Mouse (Mus musculus) ovary, adult 18-20 months (tissue): ENCODE data around the gene Hist1h2br.
"Not testable (repeated sequence)": the region's sequence is repeated elsewhere in the genome, so short reads cannot be mapped to it uniquely, and the experiment has no call there.

Source experiments
- DNase-seq: peaks from one replicate; pipeline ENCODE4 v3.0.0; 2022; ENCODE audit warnings: low spot score, mixed read lengths

Gene Hist1h2br

DNA sequence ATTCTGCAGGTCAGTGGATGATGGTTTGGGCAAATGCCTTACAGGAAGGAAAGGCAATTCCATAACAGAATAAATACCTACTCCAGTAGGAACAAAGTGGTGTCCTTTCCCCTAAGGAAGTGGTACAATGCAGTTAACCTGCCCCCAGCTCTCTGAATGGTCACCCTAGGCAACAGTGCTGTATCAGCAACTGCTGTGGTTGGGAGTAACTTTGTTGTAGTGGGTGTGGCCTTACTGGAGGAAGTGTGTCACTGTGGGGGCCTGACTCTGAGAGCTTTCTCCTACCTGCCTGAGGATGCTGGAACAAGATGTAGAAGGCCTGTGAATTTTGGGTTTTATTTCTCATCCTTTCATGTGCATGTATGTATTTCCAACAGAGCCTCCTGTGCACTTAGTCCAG, 12.8 kb downstream of the Hist1h2br start:
- not testable (repeated sequence) for DNase-seq

- DNase-seq = no peak
Measured at GRCm38 (mm10) chr13:21847883-21848282, 14.3 kb downstream of the Hist1h2br start.

- DNase-seq = not testable (repeated sequence)
Measured at GRCm38 (mm10) chr13:21850696-21851095, 17.2 kb downstream of the Hist1h2br start.

DNA sequence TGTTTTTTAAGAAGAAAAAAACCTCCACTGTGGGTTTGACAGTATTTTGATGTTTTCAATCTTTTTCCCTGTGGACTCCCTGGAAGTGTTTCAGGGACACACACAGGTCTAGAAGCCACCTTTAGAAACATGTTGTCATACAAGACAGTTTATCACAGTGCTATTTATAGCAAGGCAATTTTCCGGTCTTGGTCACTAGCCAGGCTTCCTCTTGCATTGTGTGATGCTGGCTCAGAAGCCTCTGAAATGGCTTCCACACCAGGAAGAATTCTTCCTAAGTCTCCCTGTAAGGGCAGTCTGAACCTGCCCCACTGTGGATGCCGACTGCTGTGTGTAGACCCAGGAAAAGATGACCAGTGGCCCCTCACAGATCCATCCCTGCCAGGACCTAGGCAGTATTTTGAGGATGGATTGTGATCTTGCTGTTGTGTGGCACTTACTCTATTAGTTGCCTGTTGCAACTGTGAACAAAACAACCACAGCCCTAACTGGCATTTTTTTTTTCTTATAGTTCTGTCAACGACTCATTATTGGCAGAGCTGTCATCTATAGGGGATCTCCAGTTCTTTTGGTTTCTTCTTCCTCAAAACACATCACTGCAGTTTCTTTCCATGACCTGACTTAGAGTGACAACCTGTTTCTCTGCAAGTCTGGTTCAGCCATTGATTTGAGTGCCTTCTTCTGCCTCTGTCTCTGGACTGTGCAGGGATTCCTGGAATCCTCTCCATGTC, 18.8 kb downstream of the Hist1h2br start:
- peak; percentile 7 for DNase-seq

DNA sequence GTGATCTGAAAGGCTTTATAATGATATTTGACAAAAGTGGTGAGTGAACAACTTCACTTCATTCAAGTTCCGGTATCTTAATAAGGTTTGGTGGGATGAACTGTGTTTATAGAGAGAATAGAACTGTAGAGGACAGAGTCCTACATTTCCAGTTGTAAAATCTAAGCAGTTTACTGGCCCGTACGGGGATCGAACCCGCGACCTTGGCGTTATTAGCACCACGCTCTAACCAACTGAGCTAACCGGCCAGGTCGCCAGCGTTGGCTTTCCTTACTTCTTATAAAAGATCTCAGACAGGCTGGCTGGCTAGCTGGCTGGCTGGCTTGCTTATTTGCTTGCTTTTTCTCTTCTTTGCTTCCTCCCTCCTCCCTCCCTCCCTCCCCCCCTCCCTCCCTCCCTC, 21.6 kb downstream of the Hist1h2br start:
- DNase-seq = peak; percentile 54

DNA sequence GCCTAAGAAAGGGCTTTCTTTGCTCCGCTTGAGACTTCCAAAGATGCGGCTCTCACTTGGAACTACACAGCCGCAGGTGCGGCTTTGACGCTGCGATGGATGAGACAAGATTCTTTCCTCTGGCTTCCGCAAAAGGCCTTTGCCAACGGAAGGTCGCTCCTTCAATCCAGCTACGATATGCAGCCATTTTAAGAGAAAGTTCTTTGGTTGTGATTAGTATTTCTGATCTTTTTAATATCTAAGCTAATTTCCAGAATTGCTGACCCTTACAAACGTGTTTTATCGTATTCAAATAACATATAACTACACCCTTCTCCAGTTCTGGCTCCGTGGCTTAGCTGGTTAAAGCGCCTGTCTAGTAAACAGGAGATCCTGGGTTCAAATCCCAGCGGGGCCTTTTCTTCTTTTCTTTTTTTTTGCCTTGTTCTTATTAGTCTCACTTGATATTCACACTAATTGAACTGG, 22.2 kb downstream of the Hist1h2br start:
- DNase-seq = no peak

DNA sequence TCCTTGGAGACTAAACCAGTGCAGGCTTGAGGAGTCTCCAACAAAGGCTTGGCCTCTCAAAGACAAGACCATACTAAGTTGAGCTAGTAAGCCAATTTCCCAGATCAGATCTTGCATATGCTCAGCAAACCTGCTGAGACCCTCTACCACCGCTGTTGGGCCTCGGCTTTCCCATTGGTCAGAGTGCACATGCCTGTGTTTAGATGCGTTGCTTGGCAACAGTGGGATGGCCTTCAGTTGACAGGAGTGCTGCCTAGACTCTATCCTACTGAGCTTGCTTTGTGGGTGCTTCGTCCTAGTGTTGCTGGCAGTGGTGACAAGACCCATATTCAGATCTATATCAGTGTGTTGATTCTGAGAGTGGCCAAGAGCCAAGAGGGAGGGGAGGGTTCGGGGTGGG, 28.1 kb downstream of the Hist1h2br start:
- DNase-seq = no peak

- not testable (repeated sequence) for DNase-seq
Measured at GRCm38 (mm10) chr13:21865503-21865902, 32.0 kb downstream of the Hist1h2br start.

DNA sequence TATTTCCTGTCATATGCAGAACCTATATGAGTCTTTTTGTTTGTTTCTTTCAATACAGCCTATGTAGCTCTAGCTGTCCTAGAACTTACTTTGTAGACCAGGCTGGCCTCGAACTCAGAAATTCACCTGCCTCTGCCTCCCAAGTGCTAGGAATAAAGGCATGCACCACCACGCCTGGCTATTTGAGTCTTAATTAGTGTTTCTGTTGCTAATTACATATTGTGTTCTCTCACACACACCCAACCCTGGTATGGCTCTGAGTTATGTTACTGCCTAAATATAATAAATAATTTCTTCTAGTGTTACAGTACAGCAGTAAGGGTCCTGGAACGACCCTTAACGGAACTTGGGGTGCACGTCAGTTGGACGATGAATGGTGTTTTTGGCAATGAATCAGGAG, 47.2 kb downstream of the Hist1h2br start:
- no peak for DNase-seq

GRCm38 (mm10) chr13:21881878-21882669, 48.5 kb downstream of the Hist1h2br start:
- no peak for DNase-seq

DNA sequence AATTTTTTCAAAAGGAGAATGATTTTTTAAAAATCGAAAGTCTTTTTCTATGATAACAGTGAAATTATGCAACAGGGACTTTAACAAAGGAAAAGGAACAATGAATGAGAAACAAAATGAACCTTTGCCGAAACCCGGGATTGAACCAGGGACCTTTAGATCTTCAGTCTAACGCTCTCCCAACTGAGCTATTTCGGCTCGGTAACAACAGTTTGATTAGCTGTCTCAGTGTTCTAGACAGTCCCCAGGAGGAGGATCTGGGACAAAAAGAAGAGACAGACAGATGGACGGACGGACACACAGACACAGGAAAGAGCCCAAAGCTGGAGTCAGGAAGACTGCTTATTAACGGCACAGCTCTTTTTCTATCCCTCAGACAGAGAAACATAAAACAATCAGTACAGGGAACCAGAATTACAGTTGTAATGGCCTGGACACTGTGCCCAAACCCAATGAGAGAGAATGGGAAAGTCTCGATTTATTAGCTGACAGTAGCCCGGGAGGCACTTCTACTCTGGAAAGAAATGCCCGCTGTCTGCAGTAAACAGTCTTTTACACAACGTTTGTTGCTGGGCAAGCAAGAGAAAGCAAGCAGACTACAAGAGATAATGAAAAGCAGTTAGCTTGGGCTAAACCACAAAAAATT, 49.3 kb downstream of the Hist1h2br start:
- DNase-seq = no peak

DNA sequence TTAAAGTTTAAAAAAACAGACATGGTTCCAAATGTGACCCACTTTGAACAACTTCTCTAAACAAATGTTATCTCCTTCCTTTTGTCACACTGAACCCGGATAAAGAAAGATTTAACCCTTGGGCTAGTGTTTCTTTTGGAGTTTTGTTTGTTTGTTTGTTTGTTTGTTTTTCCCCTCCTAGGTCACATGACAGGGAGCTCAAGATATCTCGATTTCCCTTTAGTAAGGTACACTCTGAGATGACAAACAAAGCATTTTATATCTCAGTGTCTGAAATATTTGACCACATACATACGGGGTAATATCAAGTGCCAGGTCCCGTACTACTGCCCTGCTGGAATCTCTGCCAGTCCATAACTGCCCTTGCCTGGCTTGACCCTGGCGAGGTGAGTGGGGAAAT, 49.9 kb downstream of the Hist1h2br start:
- no peak for DNase-seq

DNA sequence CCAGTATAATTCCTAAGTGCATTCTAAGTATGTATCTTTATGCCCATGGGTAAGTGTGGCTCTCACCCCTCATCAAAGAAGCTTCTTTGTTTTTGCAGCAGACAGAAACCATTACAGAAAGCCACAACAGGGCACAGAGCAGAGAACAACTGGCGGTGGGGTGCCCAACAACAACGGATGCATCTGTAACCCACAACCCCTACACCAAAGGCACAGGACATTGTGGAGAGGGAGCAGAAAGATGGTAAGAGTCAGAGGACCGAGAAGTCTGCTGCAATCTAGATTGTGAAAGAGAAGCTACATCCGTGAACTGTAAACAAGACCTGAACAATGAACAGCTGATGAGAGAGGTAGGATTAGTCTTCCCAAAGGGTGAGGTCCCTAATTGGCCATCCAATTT, 51.0 kb downstream of the Hist1h2br start:
- no peak for DNase-seq
